Mouse (Mus musculus): Measurements from ENCODE around the gene Mdfi.

Gene Mdfi

GRCm38 (mm10) chr17:47766407-47767043 lies 68.0 kb downstream of the Mdfi start:
- DNase-seq (ENCODE audit: low spot score in 2 of 2): no peak

DNA sequence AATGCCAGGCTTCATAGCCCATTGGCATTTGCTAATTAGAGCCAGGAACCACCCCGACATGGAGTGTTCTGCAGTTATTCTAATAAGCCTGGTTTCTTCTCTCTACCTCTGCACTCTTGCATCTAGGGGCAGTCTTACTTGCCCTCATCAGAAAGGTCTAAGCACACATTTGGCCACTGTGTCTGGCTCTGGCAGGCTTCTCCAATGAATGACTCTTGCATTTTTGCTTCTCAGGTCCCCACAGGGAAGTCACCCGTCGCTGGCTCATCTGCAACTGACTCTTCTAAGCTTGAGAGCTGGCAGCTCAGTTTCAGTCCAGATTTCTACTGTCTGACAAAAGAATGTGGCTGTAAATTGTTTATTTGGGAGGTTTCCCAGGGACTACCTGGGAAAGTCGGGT lies 68.5 kb downstream of the Mdfi start:
- no peak for DNase-seq (ENCODE audit: low spot score in 2 of 2)
